Mouse (Mus musculus): ENCODE measurements around the gene Smok2a.
"Not testable (repeated sequence)": the region's sequence is repeated elsewhere in the genome, so short reads cannot be mapped to it uniquely, and the experiment has no call there.

The Smok2a gene

GRCm38 (mm10) chr17:13220888-13221287 is at the start of gene Smok2a:
Gene Smok2a, plus strand, starts transcription at chr17:13221188.
- DNase-seq, result no peak

GRCm38 (mm10) chr17:13173578-13173977 is 47.4 kb upstream of the Smok2a start:
- not testable (repeated sequence) for DNase-seq

GRCm38 (mm10) chr17:13174029-13174428 is 47.0 kb upstream of the Smok2a start:
- DNase-seq, result not testable (repeated sequence)

- not testable (repeated sequence) for DNase-seq
Observed at GRCm38 (mm10) chr17:13175609-13176008, 45.4 kb upstream of the Smok2a start.

GRCm38 (mm10) chr17:13177796-13178195 is 43.2 kb upstream of the Smok2a start:
- not testable (repeated sequence) for DNase-seq

- not testable (repeated sequence) for DNase-seq
Observed at GRCm38 (mm10) chr17:13179021-13179420, 42.0 kb upstream of the Smok2a start.

- not testable (repeated sequence) for DNase-seq
Observed at GRCm38 (mm10) chr17:13180491-13180890, 40.5 kb upstream of the Smok2a start.

- DNase-seq, result not testable (repeated sequence)
Observed at GRCm38 (mm10) chr17:13182712-13183111, 38.3 kb upstream of the Smok2a start.

- DNase-seq, result not testable (repeated sequence)
Observed at GRCm38 (mm10) chr17:13184514-13184913, 36.5 kb upstream of the Smok2a start.

GRCm38 (mm10) chr17:13186541-13186940 is 34.4 kb upstream of the Smok2a start:
- DNase-seq, result not testable (repeated sequence)

GRCm38 (mm10) chr17:13187621-13188020 is 33.4 kb upstream of the Smok2a start:
- not testable (repeated sequence) for DNase-seq

- not testable (repeated sequence) for DNase-seq
Observed at GRCm38 (mm10) chr17:13188846-13189245, 32.1 kb upstream of the Smok2a start.

GRCm38 (mm10) chr17:13190836-13191583 is 30.0 kb upstream of the Smok2a start:
- DNase-seq, result not testable (repeated sequence)

GRCm38 (mm10) chr17:13196486-13196885 is 24.5 kb upstream of the Smok2a start:
- DNase-seq, result not testable (repeated sequence)

GRCm38 (mm10) chr17:13198812-13199211 is 22.2 kb upstream of the Smok2a start:
- not testable (repeated sequence) for DNase-seq

- not testable (repeated sequence) for DNase-seq
Observed at GRCm38 (mm10) chr17:13199880-13200409, 21.0 kb upstream of the Smok2a start.

GRCm38 (mm10) chr17:13201551-13201950 is 19.4 kb upstream of the Smok2a start:
- not testable (repeated sequence) for DNase-seq

GRCm38 (mm10) chr17:13202453-13203107 is 18.4 kb upstream of the Smok2a start:
- DNase-seq, result not testable (repeated sequence)

GRCm38 (mm10) chr17:13205247-13205646 is 15.7 kb upstream of the Smok2a start:
- not testable (repeated sequence) for DNase-seq

- DNase-seq, result no peak
Observed at GRCm38 (mm10) chr17:13206491-13206890, 14.5 kb upstream of the Smok2a start.

- DNase-seq, result not testable (repeated sequence)
Observed at GRCm38 (mm10) chr17:13208460-13208859, 12.5 kb upstream of the Smok2a start.

GRCm38 (mm10) chr17:13212136-13212850 is 8.7 kb upstream of the Smok2a start:
- no peak for DNase-seq

- no peak for DNase-seq
Observed at GRCm38 (mm10) chr17:13214169-13214568, 6.8 kb upstream of the Smok2a start.

Data from thymus, postnatal 4 days (tissue).